Mouse (Mus musculus): Measurements from ENCODE around the gene Slc38a8.

GRCm38 (mm10) chr8:119478684-119479083 is 22.8 kb downstream of the Slc38a8 start:
- TF ChIP-seq POLR2A (IDR thresholded peaks at IDR 0.05; ENCODE audit: low read depth, low read length): no peak
- TF ChIP-seq CTCF (conservative IDR thresholded peaks at IDR 0.05; ENCODE audit: insufficient read depth, insufficient read length, low read depth, low read length): no peak
